Mouse (Mus musculus) retina, postnatal 1 day (tissue): Measurements from ENCODE around the gene Polg2.
"Not testable (repeated sequence)": the region's sequence is repeated elsewhere in the genome, so short reads cannot be mapped to it uniquely, and the experiment has no call there.

Experiments
- DNase-seq: peaks from one replicate; pipeline ENCODE4 v3.0.0-alpha.2; 2012

Gene Polg2

GRCm38 (mm10) chr11:106788775-106789459 is 9.6 kb upstream of the Polg2 start, which contains the start of the genes Ddx5 and Cep95:
TSS of gene Ddx5 (minus strand) at chr11:106789185.
TSS of gene Cep95 (plus strand) at chr11:106789252.
- peak; percentile 99 for DNase-seq

GRCm38 (mm10) chr11:106788026-106788774 is 8.9 kb upstream of the Polg2 start:
- DNase-seq: peak; percentile 99

- peak; percentile 91 for DNase-seq
Measured at GRCm38 (mm10) chr11:106787131-106788025, 8.0 kb upstream of the Polg2 start.

- no peak for DNase-seq
Measured at GRCm38 (mm10) chr11:106785043-106785442, 5.7 kb upstream of the Polg2 start.

GRCm38 (mm10) chr11:106784476-106784875 is 5.1 kb upstream of the Polg2 start:
- DNase-seq: no peak

GRCm38 (mm10) chr11:106782841-106783764 is 3.8 kb upstream of the Polg2 start:
- DNase-seq: no peak

GRCm38 (mm10) chr11:106782271-106782670 is 2.9 kb upstream of the Polg2 start:
- not testable (repeated sequence) for DNase-seq

GRCm38 (mm10) chr11:106780590-106781220 is 1.4 kb upstream of the Polg2 start:
- no peak for DNase-seq

- DNase-seq: no peak
Measured at GRCm38 (mm10) chr11:106780089-106780425, 720 bp upstream of the Polg2 start.

- DNase-seq: no peak
Measured at GRCm38 (mm10) chr11:106778589-106779387, 549 bp downstream of the Polg2 start.

- no peak for DNase-seq
Measured at GRCm38 (mm10) chr11:106778132-106778531, 1.2 kb downstream of the Polg2 start.

GRCm38 (mm10) chr11:106777395-106777794 is 1.9 kb downstream of the Polg2 start:
- DNase-seq: no peak

GRCm38 (mm10) chr11:106776960-106777359 is 2.4 kb downstream of the Polg2 start:
- DNase-seq: no peak

GRCm38 (mm10) chr11:106773061-106773460 is 6.3 kb downstream of the Polg2 start:
- no peak for DNase-seq

- peak; percentile 41 for DNase-seq
Measured at GRCm38 (mm10) chr11:106770195-106770974, 9.0 kb downstream of the Polg2 start.

GRCm38 (mm10) chr11:106767516-106767915 is 11.8 kb downstream of the Polg2 start:
- DNase-seq: no peak

- DNase-seq: no peak
Measured at GRCm38 (mm10) chr11:106766611-106767162, 12.7 kb downstream of the Polg2 start.

GRCm38 (mm10) chr11:106762800-106763185 is 16.5 kb downstream of the Polg2 start:
- DNase-seq: no peak

- no peak for DNase-seq
Measured at GRCm38 (mm10) chr11:106762139-106762799, 17.1 kb downstream of the Polg2 start.
